Mouse (Mus musculus) hindbrain, embryonic 13.5 days (tissue): ENCODE results near the gene Cacna1c. TPM values are rescaled to one million over a fixed set of nuclear protein-coding genes. Genes with fewer than 3 reads are reported as not detected.
"Not testable (repeated sequence)": the region's sequence is repeated elsewhere in the genome, so short reads cannot be mapped to it uniquely, and the experiment has no call there.

Experiments
- ATAC-seq: fragments of 200-750 bp; cut with Nextera tagmentation; 2 replicates; pipeline ENCODE4 v1.8.0; 2017; ENCODE audit warnings: moderate TSS enrichment; ENCODE audit not compliant: low FRiP score
- H3K27ac ChIP-seq: fragments of 300-500 bp; sonication (generic); 2 replicates; pipeline ENCODE4 v1.5.1; 2015; ENCODE audit warnings: inconsistent platforms, mild to moderate bottlenecking, moderate library complexity
- H3K27me3 ChIP-seq: fragments of 300-500 bp; sonication (generic); 2 replicates; pipeline ENCODE4 v1.6.1; 2015; ENCODE audit warnings: mild to moderate bottlenecking, inconsistent platforms
- H3K36me3 ChIP-seq: fragments of 300-500 bp; sonication (generic); 2 replicates; pipeline ENCODE4 v1.6.1; 2015; ENCODE audit warnings: mild to moderate bottlenecking, inconsistent platforms
- H3K4me1 ChIP-seq: fragments of 300-500 bp; sonication (generic); replicated peaks from 2 replicates; pipeline ENCODE4 v1.6.1; 2015; ENCODE audit warnings: inconsistent platforms
- H3K4me2 ChIP-seq: fragments of 300-500 bp; sonication (generic); 2 replicates; pipeline ENCODE4 v1.6.1; 2015; ENCODE audit warnings: inconsistent platforms, mild to moderate bottlenecking, moderate library complexity
- H3K4me3 ChIP-seq: fragments of 300-500 bp; sonication (generic); 2 replicates; pipeline ENCODE4 v1.5.1; 2015; ENCODE audit warnings: mild to moderate bottlenecking, inconsistent platforms
- H3K9ac ChIP-seq: fragments of 300-500 bp; sonication (generic); 2 replicates; pipeline ENCODE4 v1.6.1; 2015; ENCODE audit warnings: mild to moderate bottlenecking, inconsistent platforms
- H3K9me3 ChIP-seq: fragments of 300-500 bp; sonication (generic); 2 replicates; pipeline ENCODE4 v1.6.1; 2016; ENCODE audit warnings: inconsistent platforms
- WGBS: fragments of 180-500 bp; shearing (Covaris S2); methylation state at CpG from one replicate; pipeline ENCODE4 v1.1.7; 2015; 5-methylcytosine and 5-hydroxymethylcytosine counted together
- polyA plus RNA-seq: library from polyadenylated mRNA; unstranded; fragments of >200 nt; fragmentation: Nextera tagmentation; extraction: Ambion mirVana; gene quantifications from 2 replicates; pipeline ENCODE4 v1.2.1, GENCODE M21; 2015

Gene Cacna1c
- polyA plus RNA-seq, 1 experiment from 2014 or later: 6.9 TPM

GRCm38 (mm10) chr6:118623609-118624008, 572.6 kb downstream of the Cacna1c start:
- H3K9me3 ChIP-seq: no peaks in the 10 kb centered on the region
- ATAC-seq: no peak

GRCm38 (mm10) chr6:118621866-118622265, 574.4 kb downstream of the Cacna1c start:
- Histone ChIP-seq H3K27ac (no peak overlapping the region), H3K27me3 (0 out of 2 replicates have a peak, but pooled peaks cover 4% of the 10 kb centered on the region), H3K4me1 (no peaks in the 10 kb centered on the region), H3K4me2 (no peak overlapping the region), H3K4me3 (no peak overlapping the region), H3K9me3 (no peaks in the 10 kb centered on the region), H3K9ac (no peak overlapping the region), H3K36me3 (peaks cover 23% of the 10 kb centered on the region)
- 83% methylated on average over 7 of the region's 7 CpGs for WGBS
- ATAC-seq: no peak

More at GRCm38 (mm10) chr6:118623609-118624008, 572.6 kb downstream of the Cacna1c start:
- WGBS: 95% methylated on average over 3 of the region's 3 CpGs
- no peak overlapping the region for H3K9ac ChIP-seq
- H3K4me2 ChIP-seq: no peak overlapping the region
- no peak overlapping the region for H3K27ac ChIP-seq
- H3K4me3 ChIP-seq: no peak overlapping the region
- H3K4me1 ChIP-seq: no peaks in the 10 kb centered on the region
- 0 out of 2 replicates have a peak, but pooled peaks cover 4% of the 10 kb centered on the region for H3K27me3 ChIP-seq
- peaks cover 17% of the 10 kb centered on the region for H3K36me3 ChIP-seq

- peaks cover 23% of the 10 kb centered on the region for H3K36me3 ChIP-seq
- H3K4me1 ChIP-seq: no peaks in the 10 kb centered on the region
- no peak for ATAC-seq
- no peaks in the 10 kb centered on the region for H3K9me3 ChIP-seq
- 0 out of 2 replicates have a peak, but pooled peaks cover 4% of the 10 kb centered on the region for H3K27me3 ChIP-seq
- no peak overlapping the region for H3K4me2 ChIP-seq
- no peak overlapping the region for H3K27ac ChIP-seq
- H3K4me3 ChIP-seq: no peak overlapping the region
- H3K9ac ChIP-seq: no peak overlapping the region
- WGBS: 94% methylated on average over 3 of the region's 3 CpGs
Observed at GRCm38 (mm10) chr6:118621406-118621805, 574.8 kb downstream of the Cacna1c start.

- 87% methylated on average over 6 of the region's 6 CpGs for WGBS
- Histone ChIP-seq H3K27ac (no peak overlapping the region), H3K4me1 (no peaks in the 10 kb centered on the region), H3K9me3 (no peaks in the 10 kb centered on the region), H3K4me2 (no peak overlapping the region), H3K27me3 (no peaks in the 10 kb centered on the region), H3K4me3 (no peak overlapping the region), H3K36me3 (peaks cover 68% of the 10 kb centered on the region), H3K9ac (no peak overlapping the region)
- ATAC-seq: no peak
Observed at GRCm38 (mm10) chr6:118608906-118609305, 587.3 kb downstream of the Cacna1c start.

- WGBS: 75% methylated on average over 7 of the region's 7 CpGs
Observed at GRCm38 (mm10) chr6:118605974-118606373, 590.2 kb downstream of the Cacna1c start.

GRCm38 (mm10) chr6:118603825-118604224, 592.4 kb downstream of the Cacna1c start:
- no peaks in the 10 kb centered on the region for H3K9me3 ChIP-seq
- no peak overlapping the region for H3K9ac ChIP-seq
- H3K27me3 ChIP-seq: no peaks in the 10 kb centered on the region
- WGBS: 96% methylated on average over 7 of the region's 7 CpGs
- H3K4me1 ChIP-seq: no peaks in the 10 kb centered on the region
- no peak overlapping the region for H3K4me3 ChIP-seq
- no peak overlapping the region for H3K27ac ChIP-seq
- H3K36me3 ChIP-seq: peaks cover 67% of the 10 kb centered on the region
- ATAC-seq: no peak
- no peak overlapping the region for H3K4me2 ChIP-seq

More at GRCm38 (mm10) chr6:118605974-118606373, 590.2 kb downstream of the Cacna1c start:
- no peaks in the 10 kb centered on the region for H3K27me3 ChIP-seq
- H3K4me2 ChIP-seq: no peak overlapping the region
- H3K27ac ChIP-seq: no peak overlapping the region
- H3K4me3 ChIP-seq: no peak overlapping the region
- no peak overlapping the region for H3K9ac ChIP-seq
- no peak for ATAC-seq
- H3K4me1 ChIP-seq: no peaks in the 10 kb centered on the region
- no peaks in the 10 kb centered on the region for H3K9me3 ChIP-seq
- peaks cover 74% of the 10 kb centered on the region for H3K36me3 ChIP-seq

- ATAC-seq: peak; percentile 25; the same call in 1 of the 2 replicates
Observed at GRCm38 (mm10) chr6:118595681-118596055, 600.5 kb downstream of the Cacna1c start.

GRCm38 (mm10) chr6:118594833-118595680, 601.2 kb downstream of the Cacna1c start:
- peaks cover 38% of the 10 kb centered on the region for H3K36me3 ChIP-seq
- no peaks in the 10 kb centered on the region for H3K9me3 ChIP-seq
- no peak overlapping the region for H3K9ac ChIP-seq
- 83% methylated on average over 10 of the region's 10 CpGs for WGBS
- ATAC-seq: no peak
- peaks cover 44% of the 10 kb centered on the region for H3K27me3 ChIP-seq
- H3K4me1 ChIP-seq: peaks cover 29% of the 10 kb centered on the region
- no peak overlapping the region for H3K4me2 ChIP-seq
- no peak overlapping the region; the same call in 1 of the 2 replicates for H3K27ac ChIP-seq
- H3K4me3 ChIP-seq: no peak overlapping the region

More at GRCm38 (mm10) chr6:118595681-118596055, 600.5 kb downstream of the Cacna1c start:
- Histone ChIP-seq H3K4me1 (peaks cover 29% of the 10 kb centered on the region), H3K27ac (no peak overlapping the region), H3K4me2 (no peak overlapping the region), H3K4me3 (no peak overlapping the region), H3K27me3 (peaks cover 44% of the 10 kb centered on the region), H3K9ac (no peak overlapping the region), H3K9me3 (no peaks in the 10 kb centered on the region), H3K36me3 (peaks cover 38% of the 10 kb centered on the region)
- 62% methylated on average over 9 of the region's 9 CpGs for WGBS

GRCm38 (mm10) chr6:118594070-118594469, 602.1 kb downstream of the Cacna1c start:
- Histone ChIP-seq H3K27me3 (peaks cover 44% of the 10 kb centered on the region), H3K9me3 (no peaks in the 10 kb centered on the region), H3K36me3 (peaks cover 37% of the 10 kb centered on the region), H3K4me2 (peak overlapping the region; percentile 58), H3K27ac (no peak overlapping the region), H3K9ac (peak overlapping the region; percentile 62), H3K4me3 (peak overlapping the region; percentile 34), H3K4me1 (peaks cover 29% of the 10 kb centered on the region)
- WGBS: 36% methylated on average over 10 of the region's 10 CpGs
- no peak; the same call in 1 of the 2 replicates for ATAC-seq

- Histone ChIP-seq H3K4me3 (peak overlapping the region; percentile 34), H3K9me3 (no peaks in the 10 kb centered on the region), H3K27me3 (peaks cover 44% of the 10 kb centered on the region), H3K27ac (no peak overlapping the region), H3K4me2 (peak overlapping the region; percentile 58), H3K9ac (peak overlapping the region; percentile 62), H3K36me3 (peaks cover 32% of the 10 kb centered on the region), H3K4me1 (peaks cover 29% of the 10 kb centered on the region)
- peak; percentile 72 for ATAC-seq
- WGBS: 2% methylated on average over 32 of the region's 34 CpGs
Observed at GRCm38 (mm10) chr6:118593377-118594061, 602.7 kb downstream of the Cacna1c start.

GRCm38 (mm10) chr6:118592662-118593376, 603.4 kb downstream of the Cacna1c start:
- H3K36me3 ChIP-seq: peaks cover 25% of the 10 kb centered on the region
- 20% methylated on average over 21 of the region's 21 CpGs for WGBS
- no peaks in the 10 kb centered on the region for H3K9me3 ChIP-seq
- peaks cover 29% of the 10 kb centered on the region for H3K4me1 ChIP-seq
- peaks cover 44% of the 10 kb centered on the region for H3K27me3 ChIP-seq
- no peak overlapping the region for H3K27ac ChIP-seq
- H3K9ac ChIP-seq: peak overlapping the region; percentile 62
- peak overlapping the region; percentile 58 for H3K4me2 ChIP-seq
- ATAC-seq: no peak
- H3K4me3 ChIP-seq: peak overlapping the region; percentile 34

- H3K36me3 ChIP-seq, H3K4me3 ChIP-seq, H3K27ac ChIP-seq, ATAC-seq, H3K9ac ChIP-seq, H3K27me3 ChIP-seq, H3K9me3 ChIP-seq, H3K4me1 ChIP-seq, H3K4me2 ChIP-seq: not testable (repeated sequence)
- WGBS: 80% methylated on average over 4 of the region's 4 CpGs
Observed at GRCm38 (mm10) chr6:118578741-118579140, 617.5 kb downstream of the Cacna1c start.
